Mouse (Mus musculus) embryonic facial prominence, embryonic 15.5 days (tissue): ENCODE results near the gene Tnfsf13. TPM values are rescaled to one million over a fixed set of nuclear protein-coding genes. Genes with fewer than 3 reads are reported as not detected.

ENCODE experiments used
- ATAC-seq: fragments of 200-750 bp; cut with Nextera tagmentation; 2 replicates; pipeline ENCODE4 v1.8.0; 2017; ENCODE audit warnings: low read depth, moderate TSS enrichment; ENCODE audit not compliant: insufficient number of reproducible peaks, low FRiP score, low TSS enrichment
- H3K27ac ChIP-seq: fragments of 300-500 bp; sonication (generic); replicated peaks from 2 replicates; pipeline ENCODE4 v1.5.1; 2015; ENCODE audit warnings: mild to moderate bottlenecking, inconsistent platforms
- H3K27me3 ChIP-seq: fragments of 300-500 bp; sonication (generic); 2 replicates; pipeline ENCODE4 v1.6.1; 2015; ENCODE audit warnings: inconsistent platforms
- H3K36me3 ChIP-seq: fragments of 300-500 bp; sonication (generic); 2 replicates; pipeline ENCODE4 v1.6.1; 2015; ENCODE audit warnings: mild to moderate bottlenecking, inconsistent platforms
- H3K4me1 ChIP-seq: fragments of 300-500 bp; sonication (generic); 2 replicates; pipeline ENCODE4 v1.6.1; 2015; ENCODE audit warnings: inconsistent platforms
- H3K4me2 ChIP-seq: fragments of 300-500 bp; sonication (generic); replicated peaks from 2 replicates; pipeline ENCODE4 v1.6.1; 2015; ENCODE audit warnings: mild to moderate bottlenecking, inconsistent platforms
- H3K4me3 ChIP-seq: fragments of 300-500 bp; sonication (generic); replicated peaks from 2 replicates; pipeline ENCODE4 v1.5.1; 2015; ENCODE audit warnings: mild to moderate bottlenecking, inconsistent platforms
- H3K9ac ChIP-seq: fragments of 300-500 bp; sonication (generic); 2 replicates; pipeline ENCODE4 v1.6.1; 2015; ENCODE audit warnings: inconsistent platforms
- H3K9me3 ChIP-seq: fragments of 300-500 bp; sonication (generic); replicated peaks from 2 replicates; pipeline ENCODE4 v1.6.1; 2016; ENCODE audit warnings: inconsistent platforms
- WGBS: fragments of 180-500 bp; shearing (Covaris S2); methylation state at CpG from one replicate; pipeline ENCODE4 v1.1.7; 2015; 5-methylcytosine and 5-hydroxymethylcytosine counted together
- polyA plus RNA-seq: library from polyadenylated mRNA; unstranded; fragments of >200 nt; fragmentation: Nextera tagmentation; extraction: Ambion mirVana; gene quantifications from 2 replicates; pipeline ENCODE4 v1.2.1, GENCODE M21; 2015

Tnfsf13 gene
- polyA plus RNA-seq, 1 experiment from 2014 or later, result 1.1 TPM

DNA sequence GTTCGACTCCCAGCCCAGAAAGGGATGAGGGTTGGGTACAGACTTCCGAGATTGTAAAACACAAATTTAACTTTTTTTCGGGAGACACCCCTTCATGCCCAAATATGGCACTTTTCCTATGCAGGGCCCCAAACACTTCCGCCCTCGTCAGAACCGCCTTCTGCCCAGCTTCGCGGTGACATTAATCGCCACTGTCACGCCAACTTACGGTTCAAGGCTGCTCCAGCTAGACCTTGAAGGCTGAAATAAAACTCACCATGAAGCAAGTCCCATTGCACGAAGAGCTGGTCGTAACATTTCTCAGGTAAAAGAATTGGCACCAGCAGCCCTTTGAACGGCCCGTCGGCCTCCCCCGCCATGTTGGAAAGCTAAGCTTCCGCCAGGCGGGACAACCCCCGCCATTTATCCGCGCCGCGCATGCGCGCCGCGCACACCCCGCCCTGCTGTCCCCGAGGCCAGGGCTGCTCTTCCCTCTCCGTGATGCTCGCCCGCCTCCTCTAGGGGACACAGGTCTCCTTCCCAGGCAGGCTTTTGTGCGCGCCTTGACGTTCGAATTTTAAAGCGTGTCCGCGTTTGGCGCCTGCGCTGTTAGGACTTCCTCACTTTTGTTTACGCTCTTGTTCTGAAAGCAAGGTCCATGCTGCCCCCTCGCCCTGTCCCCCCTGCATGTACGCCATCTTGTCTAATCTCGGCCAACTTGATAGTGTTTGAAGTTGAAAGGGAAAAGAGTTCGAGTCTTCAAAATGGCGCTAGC lies 23.2 kb downstream of the Tnfsf13 start, which contains the start of gene Mpdu1:
Gene Mpdu1, minus strand, starts transcription at position 430 of the 754 bp plus-strand sequence.
- Histone ChIP-seq H3K27me3 (no peaks in the 10 kb centered on the region), H3K9me3 (no peaks in the 10 kb centered on the region), H3K27ac (peak within 1 kb of the TSS; percentile 96), H3K36me3 (peaks cover 53% of the 10 kb centered on the region), H3K4me1 (peaks cover 18% of the 10 kb centered on the region), H3K4me3 (peak within 1 kb of the TSS; percentile 56), H3K4me2 (peak within 1 kb of the TSS; percentile 48), H3K9ac (peak within 1 kb of the TSS; percentile 37)
- ATAC-seq, result peak; percentile 95
- WGBS, result under 1% methylated on average over 48 of the region's 48 CpGs

- Histone ChIP-seq H3K27me3 (no peaks in the 10 kb centered on the region), H3K4me2 (peak overlapping the region; percentile 48), H3K27ac (peak overlapping the region; percentile 96), H3K9ac (peak overlapping the region; percentile 37; the same call in 1 of the 2 replicates), H3K9me3 (no peaks in the 10 kb centered on the region), H3K36me3 (peaks cover 54% of the 10 kb centered on the region), H3K4me1 (peaks cover 25% of the 10 kb centered on the region), H3K4me3 (peak overlapping the region; percentile 56)
- no peak for ATAC-seq
- 72% methylated on average over 3 of the region's 3 CpGs for WGBS
Measured at GRCm38 (mm10) chr11:69661221-69661881, 24.2 kb downstream of the Tnfsf13 start.

- Histone ChIP-seq H3K4me2 (no peak overlapping the region), H3K27me3 (no peaks in the 10 kb centered on the region), H3K36me3 (peaks cover 36% of the 10 kb centered on the region), H3K4me1 (peaks cover 36% of the 10 kb centered on the region), H3K9me3 (no peaks in the 10 kb centered on the region), H3K27ac (no peak overlapping the region), H3K9ac (no peak overlapping the region), H3K4me3 (no peak overlapping the region)
- ATAC-seq, result no peak
- 82% methylated on average over 15 of the region's 15 CpGs for WGBS
Measured at GRCm38 (mm10) chr11:69657462-69657881, 28.1 kb downstream of the Tnfsf13 start.

GRCm38 (mm10) chr11:69656617-69657461 lies 28.7 kb downstream of the Tnfsf13 start:
- Histone ChIP-seq H3K4me2 (peak overlapping the region; percentile 27; the same call in 1 of the 2 replicates), H3K27ac (peak overlapping the region; percentile 80), H3K36me3 (peaks cover 42% of the 10 kb centered on the region), H3K9me3 (no peaks in the 10 kb centered on the region), H3K4me3 (peak overlapping the region; percentile 12; the same call in 1 of the 2 replicates), H3K4me1 (peaks cover 36% of the 10 kb centered on the region), H3K9ac (no peak overlapping the region), H3K27me3 (no peaks in the 10 kb centered on the region)
- ATAC-seq, result no peak
- 66% methylated on average over 10 of the region's 10 CpGs for WGBS

- Histone ChIP-seq H3K4me3 (peak overlapping the region; percentile 12; the same call in 1 of the 2 replicates), H3K4me1 (peaks cover 29% of the 10 kb centered on the region), H3K9me3 (no peaks in the 10 kb centered on the region), H3K27me3 (no peaks in the 10 kb centered on the region), H3K27ac (peak overlapping the region; percentile 80), H3K4me2 (peak overlapping the region; percentile 27), H3K36me3 (peaks cover 50% of the 10 kb centered on the region), H3K9ac (no peak overlapping the region)
- ATAC-seq, result no peak
- 52% methylated on average over 5 of the region's 5 CpGs for WGBS
Measured at GRCm38 (mm10) chr11:69656065-69656455, 29.5 kb downstream of the Tnfsf13 start.

DNA sequence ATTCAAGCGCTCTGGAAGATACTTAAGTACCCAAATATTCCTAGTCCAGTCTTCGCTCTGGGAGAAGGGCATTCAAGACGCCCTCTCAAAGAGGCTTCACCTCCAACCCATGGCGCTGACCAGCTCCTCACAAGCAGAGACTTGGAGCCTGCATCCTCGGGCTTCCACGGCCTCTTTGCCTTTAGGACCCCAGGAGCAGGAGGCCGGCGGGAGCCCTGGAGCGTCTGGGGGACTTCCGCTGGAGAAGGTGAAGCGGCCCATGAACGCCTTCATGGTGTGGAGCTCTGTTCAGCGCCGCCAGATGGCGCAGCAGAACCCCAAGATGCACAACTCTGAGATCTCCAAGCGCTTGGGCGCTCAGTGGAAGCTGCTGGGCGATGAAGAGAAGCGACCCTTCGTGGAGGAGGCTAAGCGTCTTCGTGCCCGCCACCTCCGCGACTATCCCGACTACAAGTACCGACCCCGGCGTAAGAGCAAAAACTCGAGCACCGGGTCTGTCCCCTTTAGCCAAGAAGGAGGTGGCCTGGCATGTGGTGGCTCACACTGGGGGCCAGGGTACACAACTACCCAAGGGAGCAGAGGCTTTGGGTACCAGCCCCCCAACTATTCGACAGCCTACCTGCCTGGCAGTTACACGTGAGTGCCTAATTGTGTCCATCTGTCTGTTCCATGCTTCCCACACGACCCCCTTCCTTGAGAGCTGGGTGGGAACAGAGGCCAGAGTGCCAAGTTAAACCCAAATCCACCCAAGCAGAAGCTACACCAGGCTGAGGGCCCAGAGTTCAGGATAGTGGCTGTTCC lies 30.1 kb downstream of the Tnfsf13 start, which contains the start of gene Sox15:
Gene Sox15, plus strand, starts transcription at position 51 of the 801 bp plus-strand sequence.
- 15% methylated on average over 34 of the region's 34 CpGs for WGBS
- Histone ChIP-seq H3K27me3 (no peaks in the 10 kb centered on the region), H3K4me3 (peak within 1 kb of the TSS; percentile 18), H3K27ac (peak within 1 kb of the TSS; percentile 80), H3K9ac (no peak within 1 kb of the TSS), H3K4me1 (peaks cover 29% of the 10 kb centered on the region), H3K36me3 (peaks cover 56% of the 10 kb centered on the region), H3K4me2 (peak within 1 kb of the TSS; percentile 27), H3K9me3 (no peaks in the 10 kb centered on the region)
- ATAC-seq, result peak; percentile 77

DNA sequence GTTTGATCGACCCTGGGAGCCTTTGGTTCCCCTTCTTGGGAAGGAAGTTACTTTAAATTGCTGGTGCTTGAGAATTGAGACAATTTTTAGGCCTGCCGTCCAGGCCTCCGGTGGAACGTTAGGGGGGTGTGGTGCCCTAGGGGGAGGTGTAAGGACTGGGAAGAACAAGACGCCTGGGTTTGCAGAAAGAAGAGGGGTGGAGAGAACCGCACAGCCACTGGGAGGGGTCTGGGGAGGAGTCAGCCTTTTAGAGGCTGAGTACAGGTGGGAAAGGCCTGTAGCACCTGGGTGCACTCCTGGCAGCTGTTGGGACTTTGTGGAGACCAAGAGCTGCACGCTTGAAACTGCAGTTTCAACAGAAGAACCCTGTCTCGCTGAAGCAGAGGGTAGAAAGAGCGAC lies 30.8 kb downstream of the Tnfsf13 start:
- Histone ChIP-seq H3K27me3 (no peaks in the 10 kb centered on the region), H3K36me3 (peaks cover 63% of the 10 kb centered on the region), H3K9ac (no peak overlapping the region), H3K4me1 (peaks cover 29% of the 10 kb centered on the region), H3K9me3 (no peaks in the 10 kb centered on the region), H3K4me2 (peak overlapping the region; percentile 27), H3K27ac (peak overlapping the region; percentile 80), H3K4me3 (peak overlapping the region; percentile 18; the same call in 1 of the 2 replicates)
- WGBS, result 23% methylated on average over 9 of the region's 9 CpGs
- ATAC-seq, result no peak

- H3K4me1 ChIP-seq, result peaks cover 29% of the 10 kb centered on the region
- no peaks in the 10 kb centered on the region for H3K27me3 ChIP-seq
- no peak overlapping the region for H3K9ac ChIP-seq
- no peak overlapping the region for H3K4me3 ChIP-seq
- H3K27ac ChIP-seq, result peak overlapping the region; percentile 23
- no peaks in the 10 kb centered on the region for H3K9me3 ChIP-seq
- peaks cover 66% of the 10 kb centered on the region for H3K36me3 ChIP-seq
- H3K4me2 ChIP-seq, result no peak overlapping the region
- 55% methylated on average over 5 of the region's 5 CpGs for WGBS
- ATAC-seq, result no peak
Measured at GRCm38 (mm10) chr11:69653399-69653798, 32.2 kb downstream of the Tnfsf13 start.

DNA sequence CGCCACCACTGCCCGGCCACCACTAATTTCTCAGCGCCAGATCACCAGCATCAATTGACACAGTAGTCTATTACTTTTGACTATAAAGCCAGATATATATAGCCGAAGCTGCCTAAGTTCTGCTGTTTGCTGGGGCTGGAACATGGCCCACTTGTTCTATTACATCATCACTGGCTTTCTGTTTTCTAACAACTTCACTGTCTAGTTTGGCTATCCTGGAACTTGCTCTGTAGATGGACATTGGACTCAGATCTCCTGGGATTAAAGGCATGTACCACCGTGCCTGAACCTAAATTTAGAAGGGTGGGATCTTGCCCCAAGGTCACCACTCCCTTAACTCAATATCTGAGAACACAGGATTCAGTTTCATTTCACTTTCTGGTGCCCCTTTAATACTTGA lies 39.7 kb downstream of the Tnfsf13 start:
- no peak overlapping the region for H3K4me3 ChIP-seq
- ATAC-seq, result no peak
- no peaks in the 10 kb centered on the region for H3K9me3 ChIP-seq
- H3K4me1 ChIP-seq, result no peaks in the 10 kb centered on the region
- H3K27me3 ChIP-seq, result no peaks in the 10 kb centered on the region
- H3K36me3 ChIP-seq, result peaks cover 96% of the 10 kb centered on the region
- no peak overlapping the region for H3K4me2 ChIP-seq
- no peak overlapping the region for H3K9ac ChIP-seq
- 85% methylated on average over 5 of the region's 5 CpGs for WGBS
- no peak overlapping the region for H3K27ac ChIP-seq

GRCm38 (mm10) chr11:69635471-69635870 lies 50.1 kb downstream of the Tnfsf13 start:
- Histone ChIP-seq H3K9me3 (no peaks in the 10 kb centered on the region), H3K36me3 (peaks cover 16% of the 10 kb centered on the region), H3K4me1 (peaks cover 19% of the 10 kb centered on the region), H3K9ac (no peak overlapping the region), H3K4me2 (no peak overlapping the region; the same call in 1 of the 2 replicates), H3K27ac (no peak overlapping the region), H3K27me3 (no peaks in the 10 kb centered on the region), H3K4me3 (no peak overlapping the region)
- no peak for ATAC-seq
- WGBS, result 74% methylated on average over 3 of the region's 3 CpGs
